Mouse (Mus musculus) brain, embryonic 14.5 days (tissue): Measurements from ENCODE around the gene Ankle1.

ENCODE experiments used
- CTCF ChIP-seq: fragments of 200-500 bp; IDR thresholded peaks from 2 replicates; pipeline ENCODE4 v1.5.1; 2012; ENCODE audit warnings: inconsistent platforms, mild to moderate bottlenecking, moderate library complexity, borderline replicate concordance; ENCODE audit not compliant: insufficient read depth, insufficient read length; ENCODE audit errors: extremely low read depth
- POLR2A ChIP-seq: fragments of 200-500 bp; IDR thresholded peaks from 2 replicates; pipeline ENCODE4 v1.6.1; 2012; ENCODE audit warnings: mild to moderate bottlenecking, inconsistent platforms, borderline replicate concordance; ENCODE audit not compliant: poor library complexity, insufficient read depth, insufficient read length, severe bottlenecking; ENCODE audit errors: extremely low read depth

DNA sequence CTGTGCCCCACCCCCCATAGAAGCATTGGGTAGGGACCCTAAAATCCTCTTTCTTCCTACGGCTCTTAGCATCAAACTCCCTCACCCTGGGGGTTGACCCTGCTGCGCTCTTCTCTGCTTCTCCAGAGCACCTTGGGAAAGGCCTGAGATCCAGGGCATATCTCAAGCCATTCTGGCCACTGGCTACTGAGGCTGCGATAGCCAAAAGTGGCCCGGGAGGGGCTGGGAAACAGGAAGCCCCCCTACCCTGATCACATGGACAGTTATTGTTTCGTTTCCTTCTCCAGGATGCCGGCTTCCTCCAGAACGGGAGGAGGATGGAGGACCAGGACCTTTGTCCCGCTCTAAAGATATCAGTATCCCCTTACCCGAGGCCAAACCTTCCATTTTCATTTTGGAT lies 10.2 kb upstream of the Ankle1 start, which contains the start of gene Ushbp1:
- no peak for TF ChIP-seq POLR2A
- no peak for TF ChIP-seq CTCF
